Mouse (Mus musculus): ENCODE results near the gene Gpat3. TPM values are rescaled to one million over a fixed set of nuclear protein-coding genes. Genes with fewer than 3 reads are reported as not detected.

The Gpat3 gene
- polyA plus RNA-seq, 1 experiment: 4.7 TPM

- no peaks in the 10 kb centered on the region for H3K27me3 ChIP-seq (ENCODE audit: control insufficient read depth, insufficient read depth, insufficient read length)
- H3K79me2 ChIP-seq (ENCODE audit: control insufficient read depth, insufficient read depth): peaks cover 5% of the 10 kb centered on the region
- peak within 1 kb of the TSS; percentile 90 for H3ac ChIP-seq (ENCODE audit: control insufficient read depth, insufficient read length)
- peak in 1 of 3 experiments; percentile 38 for TF ChIP-seq MYOG (IDR thresholded peaks at IDR 0.05; ENCODE audit: control insufficient read depth in 1 of 3, insufficient read depth in 1 of 3, insufficient read length in 2 of 3, low read depth in 2 of 3)
- peak; percentile 50 for TF ChIP-seq REST (IDR thresholded peaks at IDR 0.05; ENCODE audit: insufficient read depth, insufficient read length)
- peak; percentile 38 for TF ChIP-seq MAX (IDR thresholded peaks at IDR 0.05; ENCODE audit: low read depth)
- no peak for TF ChIP-seq TCF3 (IDR thresholded peaks at IDR 0.05; ENCODE audit: insufficient read length, low read depth)
- TF ChIP-seq E2F4 (IDR thresholded peaks at IDR 0.05; ENCODE audit: insufficient read depth): peak; percentile 64
- TF ChIP-seq POLR2AphosphoS2 (IDR thresholded peaks at IDR 0.05; ENCODE audit: insufficient read length, low read depth): peak; percentile 100
- peak in 1 of 3 experiments; percentile 33 for TF ChIP-seq MYOD1 (IDR thresholded peaks at IDR 0.05; ENCODE audit: control insufficient read depth in 1 of 3, insufficient read length in 2 of 3, low read depth in 2 of 3)
- TF ChIP-seq CEBPB (IDR thresholded peaks at IDR 0.05; ENCODE audit: insufficient read depth, poor library complexity, severe bottlenecking): no peak
- TF ChIP-seq SRF (IDR thresholded peaks at IDR 0.05; ENCODE audit: control insufficient read depth, insufficient read length, low read depth): peak; percentile 67
- no peak for TF ChIP-seq USF1 (IDR thresholded peaks at IDR 0.05; ENCODE audit: low read depth)
- no peak for TF ChIP-seq TCF12 (IDR thresholded peaks at IDR 0.05; ENCODE audit: insufficient read depth, poor library complexity, severe bottlenecking)
- peak; percentile 99 for TF ChIP-seq POLR2A (IDR thresholded peaks at IDR 0.05; ENCODE audit: insufficient read length, low read depth)
- no peaks in the 10 kb centered on the region for H3K36me3 ChIP-seq (ENCODE audit: control insufficient read depth, insufficient read depth)
- peak within 1 kb of the TSS; percentile 90 for H3K4me2 ChIP-seq (ENCODE audit: low read depth)
- peak within 1 kb of the TSS; percentile 55 for H3K4me3 ChIP-seq
Observed at GRCm38 (mm10) chr5:100820483-100821184, 24.9 kb upstream of the Gpat3 start, which contains the start of gene Abraxas1. TSS of gene Abraxas1 (minus strand) at chr5:100820965.

- TF ChIP-seq POLR2A (IDR thresholded peaks at IDR 0.05; ENCODE audit: insufficient read length, low read depth): no peak
- peak; percentile 99 for TF ChIP-seq CEBPB (IDR thresholded peaks at IDR 0.05; ENCODE audit: insufficient read depth, poor library complexity, severe bottlenecking)
- peak; percentile 31 for TF ChIP-seq MAX (IDR thresholded peaks at IDR 0.05; ENCODE audit: low read depth)
- no peak for TF ChIP-seq MYOG (IDR thresholded peaks at IDR 0.05; ENCODE audit: control insufficient read depth in 1 of 3, insufficient read depth in 1 of 3, insufficient read length in 2 of 3, low read depth in 2 of 3)
- Histone ChIP-seq H3K79me2 (ENCODE audit: control insufficient read depth, insufficient read depth) (peaks cover 5% of the 10 kb centered on the region), H3ac (ENCODE audit: control insufficient read depth, insufficient read length) (peak overlapping the region; percentile 90), H3K4me2 (ENCODE audit: low read depth) (peak overlapping the region; percentile 90), H3K27me3 (ENCODE audit: control insufficient read depth, insufficient read depth, insufficient read length) (no peaks in the 10 kb centered on the region), H3K36me3 (ENCODE audit: control insufficient read depth, insufficient read depth) (no peaks in the 10 kb centered on the region), H3K4me3 (peak overlapping the region; percentile 55)
Observed at GRCm38 (mm10) chr5:100821375-100821774, 24.1 kb upstream of the Gpat3 start.

GRCm38 (mm10) chr5:100822826-100823225 is 22.7 kb upstream of the Gpat3 start:
- TF ChIP-seq E2F4 (IDR thresholded peaks at IDR 0.05; ENCODE audit: insufficient read depth) (no peak), POLR2AphosphoS2 (IDR thresholded peaks at IDR 0.05; ENCODE audit: insufficient read length, low read depth) (no peak), CEBPB (IDR thresholded peaks at IDR 0.05; ENCODE audit: insufficient read depth, poor library complexity, severe bottlenecking) (no peak), MYOD1 (IDR thresholded peaks at IDR 0.05; ENCODE audit: control insufficient read depth in 1 of 3, insufficient read length in 2 of 3, low read depth in 2 of 3) (no peak), REST (IDR thresholded peaks at IDR 0.05; ENCODE audit: insufficient read depth, insufficient read length) (no peak), TCF3 (IDR thresholded peaks at IDR 0.05; ENCODE audit: insufficient read length, low read depth) (no peak), MAX (IDR thresholded peaks at IDR 0.05; ENCODE audit: low read depth) (no peak), MYOG (IDR thresholded peaks at IDR 0.05; ENCODE audit: control insufficient read depth in 1 of 3, insufficient read depth in 1 of 3, insufficient read length in 2 of 3, low read depth in 2 of 3) (no peak), POLR2A (IDR thresholded peaks at IDR 0.05; ENCODE audit: insufficient read length, low read depth) (no peak), SRF (IDR thresholded peaks at IDR 0.05; ENCODE audit: control insufficient read depth, insufficient read length, low read depth) (no peak), TCF12 (IDR thresholded peaks at IDR 0.05; ENCODE audit: insufficient read depth, poor library complexity, severe bottlenecking) (no peak), USF1 (IDR thresholded peaks at IDR 0.05; ENCODE audit: low read depth) (no peak)
- Histone ChIP-seq H3K4me3 (no peak overlapping the region), H3K4me2 (ENCODE audit: low read depth) (no peak overlapping the region), H3K27me3 (ENCODE audit: control insufficient read depth, insufficient read depth, insufficient read length) (no peaks in the 10 kb centered on the region), H3K79me2 (ENCODE audit: control insufficient read depth, insufficient read depth) (peaks cover 5% of the 10 kb centered on the region), H3K36me3 (ENCODE audit: control insufficient read depth, insufficient read depth) (no peaks in the 10 kb centered on the region), H3ac (ENCODE audit: control insufficient read depth, insufficient read length) (no peak overlapping the region)

- Histone ChIP-seq H3K27me3 (ENCODE audit: control insufficient read depth, insufficient read depth, insufficient read length) (peaks cover 14% of the 10 kb centered on the region), H3ac (ENCODE audit: control insufficient read depth, insufficient read length) (no peak overlapping the region), H3K79me2 (ENCODE audit: control insufficient read depth, insufficient read depth) (no peaks in the 10 kb centered on the region), H3K4me2 (ENCODE audit: low read depth) (no peak overlapping the region), H3K36me3 (ENCODE audit: control insufficient read depth, insufficient read depth) (no peaks in the 10 kb centered on the region), H3K4me3 (no peak overlapping the region)
- TF ChIP-seq E2F4 (IDR thresholded peaks at IDR 0.05; ENCODE audit: insufficient read depth): no peak
- no peak for TF ChIP-seq REST (IDR thresholded peaks at IDR 0.05; ENCODE audit: insufficient read depth, insufficient read length)
- no peak for TF ChIP-seq MYOG (IDR thresholded peaks at IDR 0.05; ENCODE audit: control insufficient read depth in 1 of 3, insufficient read depth in 1 of 3, insufficient read length in 2 of 3, low read depth in 2 of 3)
- no peak for TF ChIP-seq CEBPB (IDR thresholded peaks at IDR 0.05; ENCODE audit: insufficient read depth, poor library complexity, severe bottlenecking)
- TF ChIP-seq MAX (IDR thresholded peaks at IDR 0.05; ENCODE audit: low read depth): no peak
- TF ChIP-seq MYOD1 (IDR thresholded peaks at IDR 0.05; ENCODE audit: control insufficient read depth in 1 of 3, insufficient read length in 2 of 3, low read depth in 2 of 3): no peak
- TF ChIP-seq SRF (IDR thresholded peaks at IDR 0.05; ENCODE audit: control insufficient read depth, insufficient read length, low read depth): no peak
- TF ChIP-seq POLR2AphosphoS2 (IDR thresholded peaks at IDR 0.05; ENCODE audit: insufficient read length, low read depth): no peak
- no peak for TF ChIP-seq POLR2A (IDR thresholded peaks at IDR 0.05; ENCODE audit: insufficient read length, low read depth)
- TF ChIP-seq TCF3 (IDR thresholded peaks at IDR 0.05; ENCODE audit: insufficient read length, low read depth): no peak
- TF ChIP-seq TCF12 (IDR thresholded peaks at IDR 0.05; ENCODE audit: insufficient read depth, poor library complexity, severe bottlenecking): no peak
- no peak for TF ChIP-seq USF1 (IDR thresholded peaks at IDR 0.05; ENCODE audit: low read depth)
Observed at GRCm38 (mm10) chr5:100825975-100826374, 19.5 kb upstream of the Gpat3 start.

All from myocyte (in vitro differentiated cells).